Mouse (Mus musculus): ENCODE data around the gene Smarca1.

GRCm38 (mm10) chrX:47835098-47835834 is 57.5 kb downstream of the Smarca1 start:
- TF ChIP-seq CTCF (IDR thresholded peaks at IDR 0.05; ENCODE audit: insufficient read depth, low read depth, low read length) (no peak), POLR2A (IDR thresholded peaks at IDR 0.05; ENCODE audit: insufficient read depth, low read depth, low read length) (no peak)

Measured in olfactory bulb, adult 2 months (tissue).